8 mouse cellular contexts compared by ENCODE assay signal in genomic region chr7:132812619-132813415, GRCm38 (mm10). TPM values are rescaled to one million over a fixed set of nuclear protein-coding genes. Genes with fewer than 3 reads are reported as not detected.
DNase-seq lines count a peak whose midpoint lies in the region; ATAC-seq and TF ChIP-seq lines count a peak whose summit lies in the region.

No protein-coding gene starts in this region.

- H3K9ac ChIP-seq in forebrain, embryonic 16.5 days (replicated peaks; ENCODE audit: low read depth, low read length), result peak overlapping the region; percentile 90
- H3K9ac ChIP-seq in hindbrain, embryonic 15.5 days, result peak overlapping the region; percentile 67
- peak overlapping the region; percentile 89 for H3K9ac ChIP-seq in liver, embryonic 11.5 days (ENCODE audit: low read depth, low read length)
- H3K9ac ChIP-seq in midbrain, embryonic 16.5 days (ENCODE audit: low read depth, low read length), result peak overlapping the region; percentile 73

- TF ChIP-seq POLR2A in cerebellum, adult 2 months (IDR thresholded peaks at IDR 0.05; ENCODE audit: borderline replicate concordance, insufficient read depth, low read length), result no peak
- TF ChIP-seq POLR2A in testis, adult 2 months (IDR thresholded peaks at IDR 0.05; ENCODE audit: control insufficient read depth, low read depth, low read length), result no peak

- H3K4me3 ChIP-seq in cerebellum, adult 2 months (replicated peaks; ENCODE audit: insufficient read depth, low read depth, low read length), result peak overlapping the region; percentile 74
- peak overlapping the region; percentile 82 for H3K4me3 ChIP-seq in forebrain, embryonic 16.5 days (replicated peaks; ENCODE audit: low read length)
- H3K4me3 ChIP-seq in hindbrain, embryonic 15.5 days, result peak overlapping the region; percentile 63
- H3K4me3 ChIP-seq in liver, embryonic 11.5 days (ENCODE audit: low read depth, low read length), result peak overlapping the region; percentile 81
- H3K4me3 ChIP-seq in midbrain, embryonic 16.5 days (ENCODE audit: low read depth, low read length), result peak overlapping the region; percentile 67
- H3K4me3 ChIP-seq in testis, adult 2 months (ENCODE audit: control insufficient read depth, low read depth, low read length), result peak overlapping the region; percentile 84

- under 1% methylated on average over 59 of the region's 59 CpGs for WGBS in cerebellum, adult 2 months
- under 1% methylated on average over 59 of the region's 59 CpGs for WGBS in forebrain, embryonic 16.5 days
- WGBS in hindbrain, embryonic 15.5 days, result under 1% methylated on average over 59 of the region's 59 CpGs
- under 1% methylated on average over 56 of the region's 59 CpGs for WGBS in liver, embryonic 11.5 days
- under 1% methylated on average over 59 of the region's 59 CpGs for WGBS in midbrain, embryonic 16.5 days

- TF ChIP-seq CTCF in cerebellum, adult 2 months (IDR thresholded peaks at IDR 0.05; ENCODE audit: borderline replicate concordance, insufficient read depth, low read depth, low read length), result no peak
- no peak for TF ChIP-seq CTCF in testis, adult 2 months (IDR thresholded peaks at IDR 0.05; ENCODE audit: control insufficient read depth, insufficient read depth, insufficient replicate concordance, low read depth, low read length)

- no peaks in the 10 kb centered on the region for H3K36me3 ChIP-seq in forebrain, embryonic 16.5 days (ENCODE audit: control insufficient read depth, insufficient read depth)
- H3K36me3 ChIP-seq in hindbrain, embryonic 15.5 days, result no peaks in the 10 kb centered on the region
- no peaks in the 10 kb centered on the region for H3K36me3 ChIP-seq in liver, embryonic 11.5 days (ENCODE audit: control insufficient read depth, insufficient read depth, low read length)
- H3K36me3 ChIP-seq in midbrain, embryonic 16.5 days (ENCODE audit: control insufficient read depth, insufficient read depth, low read length), result no peaks in the 10 kb centered on the region
- no peaks in the 10 kb centered on the region for H3K36me3 ChIP-seq in testis, adult 2 months (ENCODE audit: control insufficient read depth, insufficient read depth, low read length)

- peak overlapping the region; percentile 93 for H3K27ac ChIP-seq in cerebellum, adult 2 months (ENCODE audit: insufficient read depth, low read length)
- peak overlapping the region; percentile 90 for H3K27ac ChIP-seq in forebrain, embryonic 16.5 days (ENCODE audit: low read length)
- peak overlapping the region; percentile 89 for H3K27ac ChIP-seq in hindbrain, embryonic 15.5 days (replicated peaks)
- H3K27ac ChIP-seq in liver, embryonic 11.5 days (ENCODE audit: low read depth, low read length), result peak overlapping the region; percentile 84
- H3K27ac ChIP-seq in midbrain, embryonic 16.5 days (ENCODE audit: low read length), result peak overlapping the region; percentile 77
- peak overlapping the region; percentile 80 for H3K27ac ChIP-seq in testis, adult 2 months (ENCODE audit: control insufficient read depth, insufficient read depth, low read depth, low read length)

- peak; percentile 18 for ATAC-seq in forebrain, embryonic 16.5 days
- ATAC-seq in hindbrain, embryonic 15.5 days (ENCODE audit: low FRiP score, low read depth), result peak; percentile 24
- peak; percentile 39 for ATAC-seq in liver, embryonic 11.5 days (replicated peaks; ENCODE audit: low FRiP score)
- peak; percentile 61 for ATAC-seq in midbrain, embryonic 16.5 days

- no peaks in the 10 kb centered on the region for H3K27me3 ChIP-seq in cerebellum, adult 2 months (ENCODE audit: control insufficient read depth, insufficient read depth, low read length)
- no peaks in the 10 kb centered on the region for H3K27me3 ChIP-seq in forebrain, embryonic 16.5 days (replicated peaks; ENCODE audit: control insufficient read depth, insufficient read depth, low read length)
- no peaks in the 10 kb centered on the region for H3K27me3 ChIP-seq in hindbrain, embryonic 15.5 days
- no peaks in the 10 kb centered on the region for H3K27me3 ChIP-seq in liver, embryonic 11.5 days (replicated peaks; ENCODE audit: control insufficient read depth, insufficient read depth, low read length)
- H3K27me3 ChIP-seq in midbrain, embryonic 16.5 days (ENCODE audit: control insufficient read depth, insufficient read depth, low read depth, low read length), result no peaks in the 10 kb centered on the region
- H3K27me3 ChIP-seq in testis, adult 2 months (ENCODE audit: control insufficient read depth, insufficient read depth, low read length), result no peaks in the 10 kb centered on the region

- peak; percentile 51 for DNase-seq in right cerebral cortex, adult 18-20 months
- no peak for DNase-seq in right cerebral cortex, postnatal 36 days (ENCODE audit: low spot score in 2 of 2)
- peak; percentile 67 to 76 for DNase-seq in cerebellum, adult 2 months
- DNase-seq in liver, embryonic 11.5 days (ENCODE audit: low spot score), result peak; percentile 75

- peak overlapping the region; percentile 85 for H3K4me2 ChIP-seq in forebrain, embryonic 16.5 days (ENCODE audit: low read length)
- peak overlapping the region; percentile 93 for H3K4me2 ChIP-seq in hindbrain, embryonic 15.5 days
- peak overlapping the region; percentile 95 for H3K4me2 ChIP-seq in liver, embryonic 11.5 days
- peak overlapping the region; percentile 96 for H3K4me2 ChIP-seq in midbrain, embryonic 16.5 days (ENCODE audit: low read length)

- H3K4me1 ChIP-seq in cerebellum, adult 2 months (ENCODE audit: control insufficient read depth, insufficient read depth, low read length), result peaks cover 15% of the 10 kb centered on the region
- peaks cover 49% of the 10 kb centered on the region for H3K4me1 ChIP-seq in forebrain, embryonic 16.5 days (replicated peaks; ENCODE audit: control insufficient read depth, insufficient read depth, low read length)
- H3K4me1 ChIP-seq in hindbrain, embryonic 15.5 days (replicated peaks), result peaks cover 58% of the 10 kb centered on the region
- H3K4me1 ChIP-seq in liver, embryonic 11.5 days (replicated peaks; ENCODE audit: control insufficient read depth, insufficient read depth, low read length), result peaks cover 34% of the 10 kb centered on the region
- peaks cover 41% of the 10 kb centered on the region for H3K4me1 ChIP-seq in midbrain, embryonic 16.5 days (ENCODE audit: control insufficient read depth, insufficient read depth, low read length)
- H3K4me1 ChIP-seq in testis, adult 2 months (ENCODE audit: control insufficient read depth, insufficient read depth, low read length), result peaks cover 14% of the 10 kb centered on the region

- no peaks in the 10 kb centered on the region for H3K9me3 ChIP-seq in forebrain, embryonic 16.5 days (ENCODE audit: control insufficient read depth, low read length)
- no peaks in the 10 kb centered on the region for H3K9me3 ChIP-seq in hindbrain, embryonic 15.5 days
- H3K9me3 ChIP-seq in liver, embryonic 11.5 days (ENCODE audit: control insufficient read depth, low read length), result no peaks in the 10 kb centered on the region
- no peaks in the 10 kb centered on the region for H3K9me3 ChIP-seq in midbrain, embryonic 16.5 days (replicated peaks; ENCODE audit: control insufficient read depth, low read length, poor library complexity, severe bottlenecking)

RNA-seq across cellular contexts. Expression of gene Fam53b, which starts 0.9 kb away (rescaled TPM):
- polyA plus RNA-seq in cerebellum, adult 2 months (2012; rRNA removed), result 37.3 and 37.8 TPM in 2 replicates
- polyA plus RNA-seq in forebrain, embryonic 16.5 days (2015; fragmentation: Nextera tagmentation; extraction: Ambion mirVana), result 27.3 and 29.2 TPM in 2 replicates
- polyA plus RNA-seq in hindbrain, embryonic 15.5 days (2015; fragmentation: Nextera tagmentation; extraction: Ambion mirVana), result 16.1 and 17.9 TPM in 2 replicates
- polyA plus RNA-seq in liver, embryonic 11.5 days (2014; fragmentation: Nextera tagmentation; extraction: Ambion mirVana), result 20.1 and 20.4 TPM in 2 replicates
- 13.2 and 13.6 TPM in 2 replicates for polyA plus RNA-seq in midbrain, embryonic 16.5 days (2015; fragmentation: Nextera tagmentation; extraction: Ambion mirVana)
- 6.1 and 7.8 TPM in 2 replicates for polyA plus RNA-seq in testis, adult 2 months (2012; rRNA removed)

RNA-seq across cellular contexts. Expression of gene Eef1akmt2, which starts 39.7 kb away (rescaled TPM):
- polyA plus RNA-seq in cerebellum, adult 2 months (2012; rRNA removed), result 44.7 and 46.3 TPM in 2 replicates
- polyA plus RNA-seq in forebrain, embryonic 16.5 days (2015; fragmentation: Nextera tagmentation; extraction: Ambion mirVana), result 97.0 and 101 TPM in 2 replicates
- polyA plus RNA-seq in hindbrain, embryonic 15.5 days (2015; fragmentation: Nextera tagmentation; extraction: Ambion mirVana), result 84.6 and 88.5 TPM in 2 replicates
- 50.4 and 54.0 TPM in 2 replicates for polyA plus RNA-seq in liver, embryonic 11.5 days (2014; fragmentation: Nextera tagmentation; extraction: Ambion mirVana)
- polyA plus RNA-seq in midbrain, embryonic 16.5 days (2015; fragmentation: Nextera tagmentation; extraction: Ambion mirVana), result 91.7 and 94.3 TPM in 2 replicates
- polyA plus RNA-seq in testis, adult 2 months (2012; rRNA removed), result 5.2 and 5.5 TPM in 2 replicates

RNA-seq across cellular contexts. Expression of gene Abraxas2, which starts 46.2 kb away (rescaled TPM):
- 28.8 and 28.9 TPM in 2 replicates for polyA plus RNA-seq in cerebellum, adult 2 months (2012; rRNA removed)
- polyA plus RNA-seq in forebrain, embryonic 16.5 days (2015; fragmentation: Nextera tagmentation; extraction: Ambion mirVana), result 38.1 and 43.5 TPM in 2 replicates
- 36.2 and 38.4 TPM in 2 replicates for polyA plus RNA-seq in hindbrain, embryonic 15.5 days (2015; fragmentation: Nextera tagmentation; extraction: Ambion mirVana)
- 26.9 and 28.5 TPM in 2 replicates for polyA plus RNA-seq in liver, embryonic 11.5 days (2014; fragmentation: Nextera tagmentation; extraction: Ambion mirVana)
- 37.4 and 38.6 TPM in 2 replicates for polyA plus RNA-seq in midbrain, embryonic 16.5 days (2015; fragmentation: Nextera tagmentation; extraction: Ambion mirVana)
- polyA plus RNA-seq in testis, adult 2 months (2012; rRNA removed), result 17.4 and 19.3 TPM in 2 replicates

Comparison
In these comparisons a context has a peak if more than half of its experiments do, and no peak if none do; other contexts are left out.
1. DNase-seq: peak in right cerebral cortex, adult 18-20 months (single experiment), cerebellum, adult 2 months (2 of 2) and liver, embryonic 11.5 days (single experiment); none in right cerebral cortex, postnatal 36 days (0 of 2).
2. Peak in every context shown above with its lines, with median percentiles within 50 percentile points of each other: H3K27ac ChIP-seq, H3K4me3 ChIP-seq, ATAC-seq, H3K4me2 ChIP-seq and H3K9ac ChIP-seq.